Mouse (Mus musculus) central nervous system, embryonic 18 days (tissue): ENCODE data around the gene Itpr1. TPM values are rescaled to one million over a fixed set of nuclear protein-coding genes. Genes with fewer than 3 reads are reported as not detected.

Source experiments
- polyA plus RNA-seq: library from polyadenylated mRNA; depleted of rRNA; stranded (reverse); fragments of >200 nt; gene quantifications from 2 replicates; pipeline ENCODE4 v1.2.3, GENCODE M21; 2012; rRNA removed

Itpr1 gene
- 18.8 TPM in 2 replicates for polyA plus RNA-seq

GRCm38 (mm10) chr6:108212881-108213295, at the start of gene Itpr1:
Gene Itpr1 (plus strand): TSS chr6:108213096.

GRCm38 (mm10) chr6:108184847-108185684, 27.8 kb upstream of the Itpr1 start, which contains the start of gene Sumf1:
Gene Sumf1 (minus strand): TSS chr6:108185582.

Other genes starting within 250 kb of the Itpr1 start
- gene Setmar, start 148.1 kb upstream of the Itpr1 start, polyA plus RNA-seq: 5.1 and 6.4 TPM in 2 replicates
- gene Sumf1, start 27.5 kb upstream of the Itpr1 start, polyA plus RNA-seq: 7.9 and 9.6 TPM in 2 replicates